Mouse (Mus musculus): ENCODE measurements around the gene Retreg3.

- no peak for TF ChIP-seq POLR2A (IDR thresholded peaks at IDR 0.05; ENCODE audit: low read depth, low read length)
- TF ChIP-seq CTCF (IDR thresholded peaks at IDR 0.05; ENCODE audit: extremely low read depth, insufficient read length, insufficient replicate concordance, low read depth, low read length): no peak
These were observed 23.9 kb upstream of the Retreg3 start for GRCm38 (mm10) chr11:101143338-101144225.
